8 mouse cellular contexts compared by ENCODE assay signal in genomic region chr9:64386466-64387211, GRCm38 (mm10). TPM values are rescaled to one million over a fixed set of nuclear protein-coding genes. Genes with fewer than 3 reads are reported as not detected.
DNase-seq lines count a peak whose midpoint lies in the region; ATAC-seq and TF ChIP-seq lines count a peak whose summit lies in the region.

No protein-coding gene starts in this region.

- H3K9me3 ChIP-seq in heart, embryonic 11.5 days (replicated peaks; ENCODE audit: control insufficient read depth, low read length) = no peaks in the 10 kb centered on the region
- no peaks in the 10 kb centered on the region for H3K9me3 ChIP-seq in limb, embryonic 10.5 days (replicated peaks)

- no peak for TF ChIP-seq POLR2A in embryonic fibroblast, embryonic 13.5 days (IDR thresholded peaks at IDR 0.05; ENCODE audit: low read depth, low read length)

- no peak for TF ChIP-seq CTCF in embryonic fibroblast, embryonic 13.5 days (IDR thresholded peaks at IDR 0.05; ENCODE audit: borderline replicate concordance, insufficient read depth, low read length)

- peaks cover 71% of the 10 kb centered on the region for H3K27me3 ChIP-seq in heart, embryonic 11.5 days (ENCODE audit: control insufficient read depth, insufficient read depth, low read length)
- H3K27me3 ChIP-seq in limb, embryonic 10.5 days (ENCODE audit: low read depth, poor library complexity, severe bottlenecking) = peaks cover 92% of the 10 kb centered on the region

- H3K27ac ChIP-seq in heart, embryonic 11.5 days (ENCODE audit: low read depth, low read length) = no peak overlapping the region
- no peak overlapping the region for H3K27ac ChIP-seq in embryonic fibroblast, embryonic 13.5 days (ENCODE audit: insufficient read depth, low read length)
- no peak overlapping the region for H3K27ac ChIP-seq in limb, embryonic 10.5 days

- no peak for ATAC-seq in heart, embryonic 11.5 days (replicated peaks; ENCODE audit: insufficient number of reproducible peaks, low FRiP score, low TSS enrichment)

- 1% methylated on average over 45 of the region's 45 CpGs for WGBS in heart, embryonic 11.5 days (ENCODE audit: insufficient replicate concordance)
- WGBS in limb, embryonic 10.5 days = 1% methylated on average over 45 of the region's 45 CpGs

- peak overlapping the region; percentile 41 for H3K4me3 ChIP-seq in heart, embryonic 11.5 days (ENCODE audit: low read depth, low read length)
- 0 out of 2 replicates have a peak overlapping the region, but pooled peaks have one; percentile 4 for H3K4me3 ChIP-seq in embryonic fibroblast, embryonic 13.5 days (ENCODE audit: insufficient read depth, low read length)
- peak overlapping the region; percentile 61 for H3K4me3 ChIP-seq in limb, embryonic 10.5 days

- no peaks in the 10 kb centered on the region for H3K36me3 ChIP-seq in heart, embryonic 11.5 days (ENCODE audit: control insufficient read depth, insufficient read depth, low read length)
- no peaks in the 10 kb centered on the region for H3K36me3 ChIP-seq in limb, embryonic 10.5 days

- peaks cover 11% of the 10 kb centered on the region for H3K4me1 ChIP-seq in heart, embryonic 11.5 days (ENCODE audit: control insufficient read depth, insufficient read depth, low read length)
- H3K4me1 ChIP-seq in embryonic fibroblast, embryonic 13.5 days (ENCODE audit: control insufficient read depth, insufficient read depth, low read length) = no peaks in the 10 kb centered on the region
- H3K4me1 ChIP-seq in limb, embryonic 10.5 days = peaks cover 49% of the 10 kb centered on the region

- no peak overlapping the region for H3K9ac ChIP-seq in heart, embryonic 11.5 days (ENCODE audit: low read depth, low read length)

- peak overlapping the region; percentile 87 for H3K4me2 ChIP-seq in heart, embryonic 11.5 days

- no peak for DNase-seq in heart, adult 8-10 months (ENCODE audit: low spot score)
- DNase-seq in ZHBTc4 (ENCODE audit: low read depth, low spot score) = peak; percentile 45
- DNase-seq in limb, embryonic 10.5 days (ENCODE audit: low spot score) = peak; percentile 56
- DNase-seq in retina, postnatal 1 day = peak; percentile 38
- no peak for DNase-seq in urinary bladder, postnatal 14 days (ENCODE audit: low spot score)
- DNase-seq in urinary bladder, postnatal 10 days (ENCODE audit: low spot score) = no peak

RNA-seq across cellular contexts. Expression of gene Megf11, which starts 1.2 kb away (rescaled TPM):
- 0.58 and 0.70 TPM in 2 replicates for polyA plus RNA-seq in heart, embryonic 11.5 days (2014; fragmentation: Nextera tagmentation; extraction: Ambion mirVana)
- total RNA-seq in heart, adult 8-10 months (2022) = 1 to 10 TPM in 2 of 4 experiments, under 1 TPM in 2; 0.81 to 1.8 (median 1.0) TPM
- polyA plus RNA-seq in embryonic fibroblast, embryonic 13.5 days (2011; ENCODE audit: insufficient read length, low read depth, missing spikeins) = 0.09 and 0.43 TPM in 2 replicates
- polyA plus RNA-seq in limb, embryonic 10.5 days (2016; fragmentation: Nextera tagmentation; extraction: Ambion mirVana) = 1.1 and 1.7 TPM in 2 replicates

RNA-seq across cellular contexts. Expression of gene Dis3l, which starts 45.6 kb away (rescaled TPM):
- 19.5 and 22.2 TPM in 2 replicates for polyA plus RNA-seq in heart, embryonic 11.5 days (2014; fragmentation: Nextera tagmentation; extraction: Ambion mirVana)
- 10 to 100 TPM; 25.1 to 29.9 (median 27.1) TPM for total RNA-seq in heart, adult 8-10 months (2022)
- polyA plus RNA-seq in embryonic fibroblast, embryonic 13.5 days (2011; ENCODE audit: insufficient read length, low read depth, missing spikeins) = 16.3 and 17.4 TPM in 2 replicates
- polyA plus RNA-seq in limb, embryonic 10.5 days (2016; fragmentation: Nextera tagmentation; extraction: Ambion mirVana) = 18.7 and 23.6 TPM in 2 replicates

Comparison
In these comparisons a context has a peak if more than half of its experiments do, and no peak if none do; other contexts are left out.
1. H3K4me3 ChIP-seq: peak in every context shown above with its lines; median percentile 61 in limb, embryonic 10.5 days; 41 in heart, embryonic 11.5 days; 4 in embryonic fibroblast, embryonic 13.5 days.
2. DNase-seq: peak in ZHBTc4 (single experiment), limb, embryonic 10.5 days (single experiment) and retina, postnatal 1 day (single experiment); none in heart, adult 8-10 months (single experiment), urinary bladder, postnatal 14 days (single experiment) and urinary bladder, postnatal 10 days (single experiment).